Mouse (Mus musculus) ovary, postnatal 14 days (tissue): Measurements from ENCODE around the gene Vmn1r8.
"Not testable (repeated sequence)": the region's sequence is repeated elsewhere in the genome, so short reads cannot be mapped to it uniquely, and the experiment has no call there.

Experiments used
- DNase-seq: peaks from one replicate; pipeline ENCODE4 v3.0.0; 2022; ENCODE audit warnings: low spot score

The Vmn1r8 gene

GRCm38 (mm10) chr6:57031984-57032383 is at the start of gene Vmn1r8:
Vmn1r8 (plus strand) TSS chr6:57032284.
- DNase-seq: no peak

GRCm38 (mm10) chr6:56996943-56997342 is 35.1 kb upstream of the Vmn1r8 start, which contains the start of gene Vmn1r6:
Vmn1r6 (plus strand) TSS chr6:56997243.
- DNase-seq: no peak

- DNase-seq: not testable (repeated sequence)
These were observed 6.9 kb upstream of the Vmn1r8 start, which contains the start of gene Vmn1r7 for GRCm38 (mm10) chr6:57025224-57025623. Vmn1r7 (minus strand) TSS chr6:57025324.

- no peak for DNase-seq
These were observed 2.6 kb downstream of the Vmn1r8 start for GRCm38 (mm10) chr6:57034674-57035073.

- DNase-seq: peak; percentile 6
These were observed 31.6 kb downstream of the Vmn1r8 start for GRCm38 (mm10) chr6:57063730-57064129.

- DNase-seq: no peak
These were observed 34.4 kb downstream of the Vmn1r8 start, which contains the start of gene Vmn1r9 for GRCm38 (mm10) chr6:57066487-57066886. Vmn1r9 (plus strand) TSS chr6:57066787.
